Mouse (Mus musculus) stomach, embryonic 14.5 days (tissue): Measurements from ENCODE around the gene Tmprss12. TPM values are rescaled to one million over a fixed set of nuclear protein-coding genes. Genes with fewer than 3 reads are reported as not detected.
"Not testable (repeated sequence)": the region's sequence is repeated elsewhere in the genome, so short reads cannot be mapped to it uniquely, and the experiment has no call there.

Experiments
- ATAC-seq: fragments of 200-750 bp; cut with Nextera tagmentation; 2 replicates; pipeline ENCODE4 v1.8.0; 2017; ENCODE audit warnings: low read depth, moderate TSS enrichment; ENCODE audit not compliant: insufficient number of reproducible peaks, insufficient read depth, low FRiP score
- H3K27ac ChIP-seq: fragments of 300-500 bp; sonication (generic); 2 replicates; pipeline ENCODE4 v1.5.1; 2014; ENCODE audit warnings: mild to moderate bottlenecking, low read length, moderate library complexity, mixed read lengths
- H3K27me3 ChIP-seq: fragments of 300-500 bp; sonication (generic); 2 replicates; pipeline ENCODE4 v1.6.1; 2014; ENCODE audit warnings: low read length, control low read depth, mixed read lengths; ENCODE audit not compliant: control insufficient read depth, insufficient read depth
- H3K36me3 ChIP-seq: fragments of 300-500 bp; sonication (generic); 2 replicates; pipeline ENCODE4 v1.6.1; 2014; ENCODE audit warnings: mild to moderate bottlenecking, control low read depth, low read length, moderate library complexity, mixed read lengths; ENCODE audit not compliant: control insufficient read depth, insufficient read depth
- H3K4me1 ChIP-seq: fragments of 300-500 bp; sonication (generic); 2 replicates; pipeline ENCODE4 v1.6.1; 2014; ENCODE audit warnings: low read length, control low read depth, mixed read lengths; ENCODE audit not compliant: control insufficient read depth, insufficient read depth
- H3K4me2 ChIP-seq: fragments of 300-500 bp; sonication (generic); replicated peaks from 2 replicates; pipeline ENCODE4 v1.6.1; 2014; ENCODE audit warnings: low read depth, low read length, control low read depth
- H3K4me3 ChIP-seq: fragments of 300-500 bp; sonication (generic); 2 replicates; pipeline ENCODE4 v1.5.1; 2014; ENCODE audit warnings: low read depth, low read length, control low read depth
- H3K9ac ChIP-seq: fragments of 300-500 bp; sonication (generic); replicated peaks from 2 replicates; pipeline ENCODE4 v1.6.1; 2014; ENCODE audit warnings: low read depth, mild to moderate bottlenecking, control low read depth, low read length, moderate library complexity, mixed read lengths
- H3K9me3 ChIP-seq: fragments of 300-500 bp; sonication (generic); 2 replicates; pipeline ENCODE4 v1.6.1; 2016; ENCODE audit warnings: low read depth, low read length, control low read depth; ENCODE audit not compliant: control insufficient read depth
- WGBS: fragments of 180-500 bp; shearing (Covaris S2); extraction: QIAGEN DNeasy Blood & Tissue Kit; methylation state at CpG from one replicate; pipeline ENCODE4 v1.1.7; 2014; 5-methylcytosine and 5-hydroxymethylcytosine counted together
- polyA plus RNA-seq: library from polyadenylated mRNA; unstranded; fragments of >200 nt; fragmentation: Nextera tagmentation; extraction: Ambion mirVana; gene quantifications from 2 replicates; pipeline ENCODE4 v1.2.1, GENCODE M21; 2014

Gene Tmprss12
- polyA plus RNA-seq, 1 experiment from 2014 or later = 0.17 TPM

DNA sequence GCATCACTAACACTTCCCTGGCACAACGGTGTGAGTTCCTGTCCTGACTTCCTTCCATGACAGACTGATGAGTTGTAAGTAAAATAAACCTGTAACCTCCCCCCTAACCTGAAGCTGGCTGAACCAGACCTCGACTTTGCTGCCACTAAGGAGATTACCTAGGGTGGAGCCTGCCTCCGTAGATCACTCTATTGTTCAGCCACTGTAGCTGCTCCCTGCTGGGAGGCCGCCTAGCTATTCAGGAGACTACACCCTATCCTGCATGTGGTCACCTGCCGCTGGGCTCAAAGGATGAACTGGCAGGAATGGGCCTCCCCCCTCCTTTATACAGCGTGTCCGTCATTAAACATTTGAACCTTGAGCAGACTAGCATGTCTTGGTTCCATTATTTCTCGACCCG is 10.9 kb upstream of the Tmprss12 start:
- H3K9me3 ChIP-seq = no peaks in the 10 kb centered on the region; the same call in 1 of the 2 replicates
- 23% methylated on average over 9 of the region's 9 CpGs for WGBS
- no peak for ATAC-seq
- no peaks in the 10 kb centered on the region for H3K36me3 ChIP-seq
- no peak overlapping the region for H3K4me2 ChIP-seq
- no peaks in the 10 kb centered on the region for H3K4me1 ChIP-seq
- H3K27me3 ChIP-seq = no peaks in the 10 kb centered on the region
- H3K9ac ChIP-seq = no peak overlapping the region
- no peak overlapping the region for H3K27ac ChIP-seq
- no peak overlapping the region for H3K4me3 ChIP-seq

DNA sequence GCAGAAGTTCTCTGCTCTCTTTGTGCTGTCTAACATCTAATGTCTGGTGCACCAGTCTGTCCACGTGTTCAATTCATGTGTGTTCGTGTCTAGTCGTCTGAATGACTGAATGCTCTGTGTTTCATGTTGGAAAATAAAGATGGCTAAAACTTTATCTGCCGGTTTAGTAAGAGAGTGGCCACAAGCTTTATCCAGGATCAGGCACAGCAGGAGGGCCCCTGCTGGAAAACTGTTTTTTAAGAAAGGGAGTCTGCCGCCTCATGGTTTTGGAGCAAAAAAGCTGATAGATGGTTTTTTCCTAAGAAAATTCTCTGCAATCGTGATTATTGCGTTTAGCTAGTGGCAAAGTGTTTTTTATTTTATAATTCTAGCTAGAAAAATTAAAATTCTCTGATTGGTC is 10.0 kb upstream of the Tmprss12 start:
- H3K27me3 ChIP-seq, H3K9ac ChIP-seq, H3K4me2 ChIP-seq, H3K4me3 ChIP-seq, ATAC-seq, H3K4me1 ChIP-seq, H3K9me3 ChIP-seq, H3K36me3 ChIP-seq, H3K27ac ChIP-seq: not testable (repeated sequence)
- WGBS = 34% methylated on average over 7 of the region's 7 CpGs

DNA sequence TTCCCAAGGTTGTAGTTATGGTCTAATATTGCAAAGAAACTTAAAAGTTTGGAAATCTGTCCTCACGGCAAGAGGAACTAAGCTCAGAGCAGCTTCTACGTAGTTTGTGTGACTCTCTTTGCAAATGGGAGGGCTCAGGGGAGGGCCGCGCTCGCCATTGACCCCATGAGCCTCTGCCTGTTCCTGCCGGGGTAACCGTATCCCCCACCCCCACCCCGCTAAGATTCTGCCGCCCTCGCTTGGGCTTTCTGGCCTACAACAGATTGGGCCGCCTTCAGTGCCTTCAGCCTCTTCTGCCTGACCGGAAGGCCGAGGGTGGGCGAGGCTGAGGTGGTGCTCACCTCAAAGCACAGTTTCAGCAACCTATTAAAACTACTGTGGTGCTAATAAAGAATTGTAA is 9.2 kb upstream of the Tmprss12 start:
- H3K4me1 ChIP-seq = no peaks in the 10 kb centered on the region
- no peaks in the 10 kb centered on the region for H3K36me3 ChIP-seq
- no peak overlapping the region for H3K27ac ChIP-seq
- WGBS = 66% methylated on average over 14 of the region's 14 CpGs
- ATAC-seq = no peak
- no peaks in the 10 kb centered on the region for H3K27me3 ChIP-seq
- no peak overlapping the region for H3K4me2 ChIP-seq
- no peak overlapping the region for H3K9ac ChIP-seq
- no peaks in the 10 kb centered on the region; the same call in 1 of the 2 replicates for H3K9me3 ChIP-seq
- no peak overlapping the region for H3K4me3 ChIP-seq

DNA sequence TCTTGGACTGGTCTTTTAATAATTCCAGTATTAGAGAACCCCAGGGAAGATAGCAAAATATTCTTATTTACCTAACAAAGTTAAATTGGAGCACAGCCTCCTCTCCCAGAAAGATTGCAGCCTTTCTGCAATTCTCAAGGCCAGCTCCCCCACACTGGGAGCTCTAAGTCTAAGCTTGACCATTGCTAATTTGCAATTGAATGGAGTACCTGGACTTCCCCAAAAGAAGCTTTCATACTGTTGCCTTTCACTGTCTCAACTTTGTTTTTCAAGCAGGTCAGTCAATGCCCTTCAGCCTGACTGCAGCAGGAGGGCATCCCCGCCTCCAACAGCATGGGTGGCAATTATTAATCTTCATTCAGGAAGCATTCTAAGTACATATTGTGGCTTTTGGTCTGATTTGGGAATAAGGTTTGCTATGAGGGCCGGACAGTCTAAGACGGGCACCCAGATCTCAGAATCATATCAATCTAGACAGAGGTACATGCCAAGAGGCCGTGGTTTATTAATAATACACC is 6.8 kb upstream of the Tmprss12 start:
- not testable (repeated sequence) for ATAC-seq, H3K27ac ChIP-seq, H3K27me3 ChIP-seq, H3K4me3 ChIP-seq, H3K9ac ChIP-seq, H3K9me3 ChIP-seq, H3K36me3 ChIP-seq, H3K4me2 ChIP-seq, H3K4me1 ChIP-seq
- WGBS = 95% methylated on average over 4 of the region's 4 CpGs

DNA sequence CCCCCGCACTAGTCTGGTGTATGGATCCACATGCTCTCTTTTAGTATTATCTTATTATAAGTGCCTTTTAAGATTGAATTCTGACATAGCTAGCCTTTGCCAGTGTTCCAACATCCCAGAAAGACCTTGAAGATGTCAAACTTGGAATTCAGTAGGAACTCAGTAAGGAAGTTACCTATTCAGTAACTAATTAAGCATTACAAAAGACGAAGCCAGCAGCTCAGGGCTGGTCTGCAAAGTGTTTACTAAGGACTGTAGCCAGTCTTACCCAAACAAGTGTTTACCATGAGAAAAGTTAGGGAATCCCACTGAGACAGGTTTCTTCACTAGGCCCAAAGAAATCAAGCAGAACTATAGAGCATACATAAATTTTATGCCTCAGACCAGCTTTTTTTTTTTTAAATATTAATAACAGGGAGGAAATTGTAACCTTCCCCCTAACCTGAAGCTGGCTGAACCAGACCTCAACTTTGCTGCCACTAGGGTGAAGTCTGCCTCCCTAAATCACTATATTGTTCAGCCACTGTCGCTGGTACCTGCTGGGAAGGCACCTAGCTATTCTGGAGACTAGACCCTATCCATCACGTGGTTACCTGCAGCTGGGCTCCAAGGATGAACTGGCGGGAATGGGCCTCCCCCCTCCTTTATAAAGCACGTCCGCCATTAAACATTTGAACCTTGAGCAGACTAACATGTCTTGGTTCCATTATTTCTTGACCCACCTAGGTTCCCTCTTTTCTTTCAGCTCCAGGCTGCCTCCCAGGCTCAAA is 5.7 kb upstream of the Tmprss12 start:
- Histone ChIP-seq H3K4me3 (no peak overlapping the region), H3K4me2 (no peak overlapping the region), H3K36me3 (no peaks in the 10 kb centered on the region), H3K27me3 (no peaks in the 10 kb centered on the region), H3K4me1 (no peaks in the 10 kb centered on the region), H3K27ac (no peak overlapping the region), H3K9ac (no peak overlapping the region), H3K9me3 (no peaks in the 10 kb centered on the region)
- WGBS = 87% methylated on average over 7 of the region's 7 CpGs
- ATAC-seq = no peak

DNA sequence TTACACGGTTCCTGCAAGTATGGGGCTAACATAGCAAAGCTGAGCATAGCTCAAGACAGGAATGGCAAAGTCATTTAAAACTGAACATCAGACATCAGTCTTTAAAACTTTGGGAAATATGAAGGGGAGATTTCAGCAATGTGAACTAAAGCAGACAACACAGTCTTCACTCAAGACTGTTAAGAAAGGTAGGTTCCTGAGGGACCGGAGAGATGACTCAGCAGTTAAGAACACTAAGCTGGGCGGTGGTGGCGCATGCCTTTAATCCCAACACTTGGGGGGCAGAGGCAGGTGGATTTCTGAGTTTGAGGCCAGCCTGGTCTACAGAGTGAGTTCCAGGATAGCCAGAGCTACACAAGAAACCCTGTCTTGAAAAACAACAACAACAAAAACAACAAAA is 4.2 kb upstream of the Tmprss12 start:
- no peaks in the 10 kb centered on the region for H3K27me3 ChIP-seq

DNA sequence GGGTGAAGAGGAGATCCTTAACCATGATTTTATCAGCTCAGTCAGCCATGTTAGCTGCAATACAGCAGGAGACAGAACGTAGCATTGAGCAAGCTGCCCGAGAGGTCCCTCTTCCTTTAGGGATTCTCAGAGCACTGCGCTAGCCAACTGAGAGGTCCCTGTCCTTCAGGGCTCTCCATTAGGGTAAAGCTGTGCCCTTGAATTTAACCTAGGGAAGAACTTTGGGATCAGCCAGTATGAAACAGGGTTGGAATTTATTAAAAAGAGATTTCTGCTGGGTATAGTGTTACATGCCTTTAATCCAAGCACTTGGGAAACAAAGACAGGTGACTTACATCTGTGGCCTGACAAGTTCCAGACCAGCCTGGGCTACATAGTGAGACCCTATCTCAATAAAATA is 3.1 kb upstream of the Tmprss12 start:
- no peak overlapping the region for H3K4me2 ChIP-seq
- H3K27ac ChIP-seq = no peak overlapping the region
- no peak for ATAC-seq
- H3K9me3 ChIP-seq = peaks cover 4% of the 10 kb centered on the region; the same call in 1 of the 2 replicates
- WGBS = 82% methylated on average over 3 of the region's 3 CpGs
- H3K9ac ChIP-seq = no peak overlapping the region
- H3K4me1 ChIP-seq = no peaks in the 10 kb centered on the region
- H3K4me3 ChIP-seq = no peak overlapping the region
- no peaks in the 10 kb centered on the region for H3K27me3 ChIP-seq
- H3K36me3 ChIP-seq = no peaks in the 10 kb centered on the region

More for the DNA sequence above, 4.2 kb upstream of the Tmprss12 start:
- no peak overlapping the region for H3K4me2 ChIP-seq
- no peaks in the 10 kb centered on the region for H3K4me1 ChIP-seq
- H3K27ac ChIP-seq = no peak overlapping the region
- ATAC-seq = no peak
- H3K9me3 ChIP-seq = peaks cover 4% of the 10 kb centered on the region; the same call in 1 of the 2 replicates
- H3K36me3 ChIP-seq = no peaks in the 10 kb centered on the region
- H3K9ac ChIP-seq = no peak overlapping the region
- WGBS = 91% methylated on average over 4 of the region's 4 CpGs
- no peak overlapping the region for H3K4me3 ChIP-seq

DNA sequence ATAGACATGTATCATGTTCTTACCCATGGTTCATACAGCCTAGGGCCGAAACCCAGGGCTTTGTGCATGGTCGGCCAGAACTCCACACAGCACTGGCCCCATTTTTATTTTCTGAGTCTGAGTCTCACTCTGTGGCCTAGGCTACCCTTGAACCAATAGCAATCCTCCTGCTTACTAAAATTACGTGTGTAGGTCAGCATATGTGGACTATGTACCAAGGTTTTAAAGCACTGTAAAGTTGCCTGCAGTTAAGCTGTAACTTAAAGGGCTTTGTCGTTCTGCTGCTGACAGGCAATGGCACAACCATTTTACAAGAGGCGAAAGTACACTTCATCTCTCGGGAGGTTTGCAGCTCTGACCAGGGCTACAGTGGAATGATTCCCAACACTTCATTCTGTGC is 8.3 kb downstream of the Tmprss12 start:
- H3K4me2 ChIP-seq = no peak overlapping the region
- WGBS = 88% methylated on average over 6 of the region's 6 CpGs
- no peak for ATAC-seq

DNA sequence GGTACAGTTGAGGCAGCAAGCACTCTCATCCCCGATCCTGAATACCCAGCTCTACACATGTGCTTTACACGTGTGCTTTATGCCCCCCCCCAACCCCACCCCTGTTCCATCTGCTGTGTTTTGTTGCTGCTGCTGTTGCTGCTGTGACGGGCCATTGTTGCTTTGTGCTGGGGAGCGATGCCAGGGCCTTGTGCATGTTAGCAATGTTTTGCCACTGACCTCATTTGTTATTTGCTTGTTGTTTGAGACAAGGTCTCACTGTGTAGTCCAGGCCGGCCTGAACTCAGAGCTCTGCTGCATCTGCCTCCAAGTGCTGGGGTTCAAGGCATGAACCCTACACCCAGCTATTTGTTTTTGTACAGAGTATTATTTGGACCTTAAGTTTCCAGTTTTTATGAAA is 10.2 kb downstream of the Tmprss12 start:
- 76% methylated on average over 5 of the region's 5 CpGs for WGBS
- no peak for ATAC-seq

More for the DNA sequence above, 8.3 kb downstream of the Tmprss12 start:
- no peak overlapping the region for H3K4me3 ChIP-seq
- no peaks in the 10 kb centered on the region for H3K9me3 ChIP-seq
- H3K27ac ChIP-seq = no peak overlapping the region
- H3K27me3 ChIP-seq = no peaks in the 10 kb centered on the region
- no peaks in the 10 kb centered on the region for H3K36me3 ChIP-seq
- no peak overlapping the region for H3K9ac ChIP-seq
- H3K4me1 ChIP-seq = no peaks in the 10 kb centered on the region

More for the DNA sequence above, 10.2 kb downstream of the Tmprss12 start:
- H3K27ac ChIP-seq = no peak overlapping the region
- H3K4me3 ChIP-seq = no peak overlapping the region
- no peak overlapping the region for H3K4me2 ChIP-seq
- H3K9ac ChIP-seq = no peak overlapping the region
- H3K4me1 ChIP-seq = no peaks in the 10 kb centered on the region
- no peaks in the 10 kb centered on the region for H3K27me3 ChIP-seq
- no peaks in the 10 kb centered on the region for H3K36me3 ChIP-seq
- no peaks in the 10 kb centered on the region for H3K9me3 ChIP-seq
